ENCODE assay signal across 33 mouse cellular contexts in genomic region chr2:92554536-92554935, GRCm38 (mm10). TPM values are rescaled to one million over a fixed set of nuclear protein-coding genes. Genes with fewer than 3 reads are reported as not detected.
"Had no signal": no experiment of that assay in that cellular context is flagged by ENCODE, and none has a peak within 500 bp of the region (broad histone marks: within the 10 kb centered on the region; RNA-seq: fewer than 3 reads in every experiment).

No protein-coding gene starts in this region.

- H3K4me3 ChIP-seq: heart, embryonic 12.5 days; heart, embryonic 13.5 days; heart, embryonic 15.5 days; hindbrain, embryonic 10.5 days; hindbrain, embryonic 13.5 days; hindbrain, embryonic 15.5 days; intestine, embryonic 15.5 days; kidney, embryonic 15.5 days; layer of hippocampus, adult 2 months; left cerebral cortex, adult 2 months had no signal

- H3K4me2 ChIP-seq: heart, embryonic 11.5 days; heart, embryonic 12.5 days; heart, embryonic 13.5 days; heart, embryonic 15.5 days; hindbrain, embryonic 13.5 days; hindbrain, embryonic 14.5 days; hindbrain, embryonic 15.5 days; intestine, embryonic 15.5 days; kidney, embryonic 15.5 days had no signal

- H3K36me3 ChIP-seq: heart, embryonic 12.5 days; heart, embryonic 13.5 days; heart, embryonic 15.5 days; hindbrain, embryonic 10.5 days; hindbrain, embryonic 13.5 days; hindbrain, embryonic 15.5 days; intestine, embryonic 15.5 days; kidney, embryonic 15.5 days had no signal

- H3K9ac ChIP-seq: heart, embryonic 12.5 days; heart, embryonic 13.5 days; heart, embryonic 15.5 days; hindbrain, embryonic 13.5 days; hindbrain, embryonic 14.5 days; hindbrain, embryonic 15.5 days; intestine, embryonic 15.5 days; kidney, embryonic 15.5 days had no signal

- H3K27ac ChIP-seq: heart, embryonic 13.5 days; heart, embryonic 15.5 days; hindbrain, embryonic 10.5 days; hindbrain, embryonic 13.5 days; hindbrain, embryonic 14.5 days; hindbrain, embryonic 15.5 days; hindbrain, postnatal 0 days; intestine, embryonic 15.5 days; kidney, embryonic 15.5 days; kidney, postnatal 0 days; layer of hippocampus, adult 2 months; left cerebral cortex, adult 2 months had no signal

- ATAC-seq: hindbrain, embryonic 16.5 days; hindbrain, postnatal 0 days; inflammation-experienced regulatory T-cells, adult 6 months; intestine, embryonic 15.5 days; intestine, embryonic 16.5 days; intestine, postnatal 0 days had no signal

- DNase-seq: heart, postnatal 10 days; heart, postnatal 14 days; heart, postnatal 36 days; heart, postnatal 4 days; kidney, adult 11 months; kidney, adult 18-20 months; kidney, adult 2 months; kidney, adult 8-10 months; kidney, adult 9 months; kidney, postnatal 10 days; kidney, postnatal 14 days; kidney, postnatal 25 days; kidney, postnatal 36 days; layer of hippocampus, adult 9-11 months; layer of hippocampus, postnatal 36 days had no signal

- H3K27me3 ChIP-seq: heart, embryonic 12.5 days; heart, embryonic 15.5 days; hindbrain, embryonic 13.5 days; hindbrain, embryonic 15.5 days; intestine, embryonic 15.5 days; kidney, embryonic 15.5 days had no signal

- H3K4me1 ChIP-seq: hindbrain, embryonic 10.5 days; hindbrain, embryonic 13.5 days; hindbrain, embryonic 15.5 days; intestine, embryonic 15.5 days; kidney, embryonic 15.5 days had no signal

- H3K9me3 ChIP-seq: heart, embryonic 12.5 days; heart, embryonic 13.5 days; heart, embryonic 15.5 days; hindbrain, embryonic 10.5 days; hindbrain, embryonic 13.5 days; hindbrain, embryonic 15.5 days; intestine, embryonic 15.5 days; kidney, embryonic 15.5 days had no signal

RNA-seq across cellular contexts. Expression of gene Chst1, which starts 45.0 kb away (rescaled TPM):
- polyA plus RNA-seq: inflammation-experienced regulatory T-cells, adult 6 months had no signal
